Mouse (Mus musculus): Measurements from ENCODE around the gene Capn12. TPM values are rescaled to one million over a fixed set of nuclear protein-coding genes. Genes with fewer than 3 reads are reported as not detected.
A peak's percentile ranks its signal among the peaks of the same experiment; 100 is the strongest.

Gene Capn12
- total and polyA plus RNA-seq, 2 experiments: 0.04 TPM; not detected in 1

- Histone ChIP-seq H3K27ac (replicated peaks; ENCODE audit: insufficient read depth, low read depth, low read length) (no peak overlapping the region), H3K36me3 (ENCODE audit: control insufficient read depth, insufficient read depth, low read length) (no peaks in the 10 kb centered on the region), H3K79me2 (ENCODE audit: control insufficient read depth, insufficient read depth, low read length) (no peaks in the 10 kb centered on the region), H3K4me3 (ENCODE audit: insufficient read depth, low read depth, low read length) (no peak overlapping the region), H3K27me3 (ENCODE audit: control insufficient read depth, insufficient read depth, low read length) (no peaks in the 10 kb centered on the region), H3K9ac (ENCODE audit: low read depth, low read length) (no peak overlapping the region), H3K4me1 (ENCODE audit: control insufficient read depth, insufficient read depth, low read length) (no peaks in the 10 kb centered on the region)
- no peak for TF ChIP-seq CTCF (IDR thresholded peaks at IDR 0.05; ENCODE audit: low read depth, low read length)
- no peak for TF ChIP-seq POLR2A (IDR thresholded peaks at IDR 0.05; ENCODE audit: extremely low read depth, insufficient read depth, low read length)
- 40% methylated on average over 1 of the region's 1 CpGs for WGBS
- no peak for DNase-seq (ENCODE audit: extremely low read depth, low read depth, low spot score)
These were observed 31.5 kb upstream of the Capn12 start for GRCm38 (mm10) chr7:28849700-28850236.

GRCm38 (mm10) chr7:28850642-28851041, 30.6 kb upstream of the Capn12 start:
- TF ChIP-seq CTCF (IDR thresholded peaks at IDR 0.05; ENCODE audit: low read depth, low read length): no peak
- no peak for TF ChIP-seq POLR2A (IDR thresholded peaks at IDR 0.05; ENCODE audit: extremely low read depth, insufficient read depth, low read length)
- H3K4me1 ChIP-seq (ENCODE audit: control insufficient read depth, insufficient read depth, low read length): no peaks in the 10 kb centered on the region
- no peak for DNase-seq (ENCODE audit: extremely low read depth, low read depth, low spot score)
- no peak overlapping the region for H3K4me3 ChIP-seq (ENCODE audit: insufficient read depth, low read depth, low read length)
- H3K36me3 ChIP-seq (ENCODE audit: control insufficient read depth, insufficient read depth, low read length): no peaks in the 10 kb centered on the region
- H3K79me2 ChIP-seq (ENCODE audit: control insufficient read depth, insufficient read depth, low read length): no peaks in the 10 kb centered on the region
- no peak overlapping the region for H3K27ac ChIP-seq (replicated peaks; ENCODE audit: insufficient read depth, low read depth, low read length)
- H3K9ac ChIP-seq (ENCODE audit: low read depth, low read length): no peak overlapping the region
- WGBS: 83% methylated on average over 4 of the region's 4 CpGs
- H3K27me3 ChIP-seq (ENCODE audit: control insufficient read depth, insufficient read depth, low read length): no peaks in the 10 kb centered on the region

- Histone ChIP-seq H3K27me3 (ENCODE audit: control insufficient read depth, insufficient read depth, low read length) (no peaks in the 10 kb centered on the region), H3K79me2 (ENCODE audit: control insufficient read depth, insufficient read depth, low read length) (no peaks in the 10 kb centered on the region), H3K36me3 (ENCODE audit: control insufficient read depth, insufficient read depth, low read length) (no peaks in the 10 kb centered on the region), H3K9ac (ENCODE audit: low read depth, low read length) (no peak overlapping the region), H3K27ac (replicated peaks; ENCODE audit: insufficient read depth, low read depth, low read length) (no peak overlapping the region), H3K4me3 (ENCODE audit: insufficient read depth, low read depth, low read length) (no peak overlapping the region), H3K4me1 (ENCODE audit: control insufficient read depth, insufficient read depth, low read length) (no peaks in the 10 kb centered on the region)
- WGBS: 97% methylated on average over 2 of the region's 2 CpGs
- TF ChIP-seq CTCF (IDR thresholded peaks at IDR 0.05; ENCODE audit: low read depth, low read length): no peak
- TF ChIP-seq POLR2A (IDR thresholded peaks at IDR 0.05; ENCODE audit: extremely low read depth, insufficient read depth, low read length): no peak
- DNase-seq (ENCODE audit: extremely low read depth, low read depth, low spot score): no peak
These were observed 21.3 kb upstream of the Capn12 start for GRCm38 (mm10) chr7:28859953-28860352.

GRCm38 (mm10) chr7:28860898-28861297, 20.3 kb upstream of the Capn12 start:
- no peak overlapping the region for H3K4me3 ChIP-seq (ENCODE audit: insufficient read depth, low read depth, low read length)
- TF ChIP-seq POLR2A (IDR thresholded peaks at IDR 0.05; ENCODE audit: extremely low read depth, insufficient read depth, low read length) (no peak), CTCF (IDR thresholded peaks at IDR 0.05; ENCODE audit: low read depth, low read length) (peak; percentile 11; the same call in 1 of the 2 replicates)
- WGBS: 93% methylated on average over 6 of the region's 6 CpGs

GRCm38 (mm10) chr7:28862817-28863499, 18.3 kb upstream of the Capn12 start:
- H3K4me1 ChIP-seq (ENCODE audit: control insufficient read depth, insufficient read depth, low read length): no peaks in the 10 kb centered on the region
- no peak for DNase-seq (ENCODE audit: extremely low read depth, low read depth, low spot score)
- H3K4me3 ChIP-seq (ENCODE audit: insufficient read depth, low read depth, low read length): no peak overlapping the region
- H3K9ac ChIP-seq (ENCODE audit: low read depth, low read length): no peak overlapping the region
- WGBS: 67% methylated on average over 15 of the region's 15 CpGs
- H3K79me2 ChIP-seq (ENCODE audit: control insufficient read depth, insufficient read depth, low read length): no peaks in the 10 kb centered on the region
- H3K27ac ChIP-seq (replicated peaks; ENCODE audit: insufficient read depth, low read depth, low read length): no peak overlapping the region
- H3K27me3 ChIP-seq (ENCODE audit: control insufficient read depth, insufficient read depth, low read length): no peaks in the 10 kb centered on the region
- H3K36me3 ChIP-seq (ENCODE audit: control insufficient read depth, insufficient read depth, low read length): no peaks in the 10 kb centered on the region
- TF ChIP-seq POLR2A (IDR thresholded peaks at IDR 0.05; ENCODE audit: extremely low read depth, insufficient read depth, low read length): no peak
- no peak for TF ChIP-seq CTCF (IDR thresholded peaks at IDR 0.05; ENCODE audit: low read depth, low read length)

More at GRCm38 (mm10) chr7:28860898-28861297, 20.3 kb upstream of the Capn12 start:
- Histone ChIP-seq H3K4me1 (ENCODE audit: control insufficient read depth, insufficient read depth, low read length) (no peaks in the 10 kb centered on the region), H3K27ac (replicated peaks; ENCODE audit: insufficient read depth, low read depth, low read length) (no peak overlapping the region), H3K79me2 (ENCODE audit: control insufficient read depth, insufficient read depth, low read length) (no peaks in the 10 kb centered on the region), H3K27me3 (ENCODE audit: control insufficient read depth, insufficient read depth, low read length) (no peaks in the 10 kb centered on the region), H3K9ac (ENCODE audit: low read depth, low read length) (no peak overlapping the region), H3K36me3 (ENCODE audit: control insufficient read depth, insufficient read depth, low read length) (no peaks in the 10 kb centered on the region)
- no peak for DNase-seq (ENCODE audit: extremely low read depth, low read depth, low spot score)

GRCm38 (mm10) chr7:28863540-28863939, 17.7 kb upstream of the Capn12 start, which contains the start of gene Lgals7:
Lgals7 (plus strand) TSS chr7:28863853.
- Histone ChIP-seq H3K4me3 (ENCODE audit: insufficient read depth, low read depth, low read length) (no peak within 1 kb of the TSS), H3K4me1 (ENCODE audit: control insufficient read depth, insufficient read depth, low read length) (no peaks in the 10 kb centered on the region), H3K79me2 (ENCODE audit: control insufficient read depth, insufficient read depth, low read length) (no peaks in the 10 kb centered on the region), H3K9ac (ENCODE audit: low read depth, low read length) (no peak within 1 kb of the TSS), H3K36me3 (ENCODE audit: control insufficient read depth, insufficient read depth, low read length) (no peaks in the 10 kb centered on the region), H3K27me3 (ENCODE audit: control insufficient read depth, insufficient read depth, low read length) (no peaks in the 10 kb centered on the region), H3K27ac (replicated peaks; ENCODE audit: insufficient read depth, low read depth, low read length) (no peak within 1 kb of the TSS)
- WGBS: 92% methylated on average over 6 of the region's 6 CpGs
- no peak for DNase-seq (ENCODE audit: extremely low read depth, low read depth, low spot score)
- no peak for TF ChIP-seq POLR2A (IDR thresholded peaks at IDR 0.05; ENCODE audit: extremely low read depth, insufficient read depth, low read length)
- no peak for TF ChIP-seq CTCF (IDR thresholded peaks at IDR 0.05; ENCODE audit: low read depth, low read length)

Data from liver, adult 2 months (tissue).